Mouse (Mus musculus) heart, embryonic 16.5 days (tissue): ENCODE data around the gene Lemd1. TPM values are rescaled to one million over a fixed set of nuclear protein-coding genes. Genes with fewer than 3 reads are reported as not detected.

ENCODE experiments used
- ATAC-seq: fragments of 200-750 bp; cut with Nextera tagmentation; replicated peaks from 2 replicates; pipeline ENCODE4 v1.8.0; 2017; ENCODE audit warnings: moderate number of reproducible peaks; ENCODE audit not compliant: insufficient read depth, low FRiP score; ENCODE audit errors: extremely low read depth
- H3K27ac ChIP-seq: fragments of 300-500 bp; sonication (generic); 2 replicates; pipeline ENCODE4 v1.5.1; 2014; ENCODE audit warnings: mild to moderate bottlenecking, low read length, control low read depth, moderate library complexity
- H3K27me3 ChIP-seq: fragments of 300-500 bp; sonication (generic); 2 replicates; pipeline ENCODE4 v1.6.1; 2014; ENCODE audit warnings: low read length, mixed read lengths; ENCODE audit not compliant: control insufficient read depth, insufficient read depth
- H3K36me3 ChIP-seq: fragments of 300-500 bp; sonication (generic); 2 replicates; pipeline ENCODE4 v1.6.1; 2014; ENCODE audit not compliant: control insufficient read depth, insufficient read depth
- H3K4me1 ChIP-seq: fragments of 300-500 bp; sonication (generic); 2 replicates; pipeline ENCODE4 v1.6.1; 2014; ENCODE audit warnings: low read length, mixed read lengths; ENCODE audit not compliant: control insufficient read depth, insufficient read depth
- H3K4me2 ChIP-seq: fragments of 300-500 bp; sonication (generic); 2 replicates; pipeline ENCODE4 v1.6.1; 2014; ENCODE audit warnings: low read depth, mild to moderate bottlenecking, control low read depth, low read length
- H3K4me3 ChIP-seq: fragments of 300-500 bp; sonication (generic); 2 replicates; pipeline ENCODE4 v1.5.1; 2014; ENCODE audit warnings: mild to moderate bottlenecking, control low read depth, low read length
- H3K9ac ChIP-seq: fragments of 300-500 bp; sonication (generic); 2 replicates; pipeline ENCODE4 v1.6.1; 2014; ENCODE audit warnings: low read length, control low read depth
- H3K9me3 ChIP-seq: fragments of 300-500 bp; sonication (generic); replicated peaks from 2 replicates; pipeline ENCODE4 v1.6.1; 2016; ENCODE audit warnings: low read length; ENCODE audit not compliant: control insufficient read depth
- WGBS: fragments of 180-500 bp; shearing (Covaris S2); extraction: QIAGEN DNeasy Blood & Tissue Kit; methylation state at CpG from one replicate; pipeline ENCODE4 v1.1.7; 2014; 5-methylcytosine and 5-hydroxymethylcytosine counted together
- polyA plus RNA-seq: library from polyadenylated mRNA; unstranded; fragments of >200 nt; fragmentation: Nextera tagmentation; extraction: Ambion mirVana; gene quantifications from 2 replicates; pipeline ENCODE4 v1.2.1, GENCODE M21; 2015

The Lemd1 gene
- not detected in 2 replicates for polyA plus RNA-seq

DNA sequence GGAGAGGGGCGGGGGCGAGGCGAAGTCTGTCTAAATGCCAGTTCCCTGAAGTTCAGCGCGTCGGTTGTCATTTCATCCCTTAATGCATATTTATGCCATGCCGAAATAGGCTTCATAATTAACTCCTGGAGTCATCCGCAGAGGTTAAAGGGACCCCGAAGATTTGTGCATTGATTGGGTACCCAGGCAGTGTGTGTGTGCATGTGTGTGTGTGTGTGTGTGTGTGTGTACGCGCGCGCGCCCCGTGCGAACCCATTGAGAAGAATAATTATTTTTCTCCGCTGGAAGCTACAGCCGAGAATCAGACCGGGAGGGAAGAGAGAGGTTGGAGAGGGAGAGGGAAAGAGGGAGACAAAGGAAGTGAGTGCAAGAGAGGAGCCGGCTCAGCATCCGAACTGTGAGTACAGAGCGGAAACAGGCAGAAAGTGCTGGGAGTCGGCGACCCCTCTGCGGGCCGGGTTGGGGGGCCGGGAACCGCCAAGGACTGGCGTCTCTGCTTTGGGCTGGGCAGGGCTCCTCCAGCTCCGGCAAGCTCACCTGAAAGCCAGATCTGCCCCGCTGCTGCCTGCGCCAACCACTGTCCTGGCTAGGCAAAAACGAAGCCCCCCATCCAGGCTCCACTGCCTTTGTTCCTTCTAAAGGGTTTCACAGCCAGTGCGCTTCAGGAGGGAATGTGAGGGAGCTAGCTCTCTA is at the start of gene Lemd1, which contains the start of gene AC124108.1:
Gene Lemd1, plus strand, starts transcription at position 339 of the 693 bp plus-strand sequence.
Gene AC124108.1, plus strand, starts transcription at position 365 of the 693 bp plus-strand sequence.
- peaks cover 87% of the 10 kb centered on the region for H3K27me3 ChIP-seq
- no peaks in the 10 kb centered on the region for H3K9me3 ChIP-seq
- peak within 1 kb of the TSS; percentile 54 for H3K4me3 ChIP-seq
- H3K4me2 ChIP-seq = peak within 1 kb of the TSS; percentile 96
- ATAC-seq = no peak
- H3K4me1 ChIP-seq = peaks cover 11% of the 10 kb centered on the region
- H3K27ac ChIP-seq = no peak within 1 kb of the TSS
- peak within 1 kb of the TSS; percentile 31 for H3K9ac ChIP-seq
- H3K36me3 ChIP-seq = no peaks in the 10 kb centered on the region
- WGBS = under 1% methylated on average over 34 of the region's 34 CpGs

DNA sequence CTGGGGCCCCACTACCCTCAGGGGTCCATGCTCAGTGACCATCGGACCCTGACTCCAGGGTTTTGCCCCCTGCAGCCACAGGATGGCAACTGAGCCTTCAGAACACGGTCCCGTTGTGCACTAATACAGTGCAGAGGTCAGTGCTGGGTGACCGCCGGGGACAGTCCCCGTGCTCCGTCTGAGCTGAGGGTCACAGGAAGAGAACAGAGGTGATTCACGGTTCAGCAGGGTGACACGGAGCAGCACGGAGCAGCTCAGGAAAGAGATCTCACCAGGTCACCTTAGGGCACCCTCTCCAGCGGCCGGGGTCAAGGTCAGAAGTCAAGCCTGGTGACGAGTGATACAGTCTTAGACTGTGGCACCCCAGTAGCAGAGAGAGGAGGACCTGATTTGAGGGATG is 49.5 kb upstream of the Lemd1 start:
- ATAC-seq = no peak
- peaks cover 2% of the 10 kb centered on the region; the same call in 1 of the 2 replicates for H3K27me3 ChIP-seq
- no peak overlapping the region for H3K4me3 ChIP-seq
- no peaks in the 10 kb centered on the region for H3K9me3 ChIP-seq
- no peak overlapping the region for H3K9ac ChIP-seq
- WGBS = 64% methylated on average over 13 of the region's 13 CpGs
- no peak overlapping the region for H3K4me2 ChIP-seq
- no peaks in the 10 kb centered on the region for H3K36me3 ChIP-seq
- peaks cover 9% of the 10 kb centered on the region for H3K4me1 ChIP-seq
- H3K27ac ChIP-seq = no peak overlapping the region

DNA sequence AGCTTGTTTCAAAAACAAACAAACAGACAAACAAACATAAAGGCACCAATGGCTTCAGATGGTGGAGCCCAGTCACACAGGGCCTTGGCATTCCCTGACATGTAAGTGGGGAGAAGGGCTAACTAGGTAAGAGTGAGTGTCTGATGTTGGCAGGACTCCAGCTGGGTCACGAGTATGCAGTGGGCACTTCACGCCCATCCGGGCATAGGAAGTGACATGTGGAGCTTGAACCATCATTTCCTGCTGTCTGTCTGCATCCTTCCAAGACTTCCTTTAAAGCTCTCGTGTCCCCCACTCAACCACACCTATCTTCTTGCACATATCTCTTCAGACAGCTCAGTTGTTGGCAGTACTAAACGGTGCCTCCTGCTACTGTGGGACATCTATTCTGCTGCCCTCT is 48.2 kb upstream of the Lemd1 start:
- no peak for ATAC-seq
- Histone ChIP-seq H3K4me2 (no peak overlapping the region), H3K4me1 (peaks cover 7% of the 10 kb centered on the region), H3K36me3 (no peaks in the 10 kb centered on the region), H3K27me3 (peaks cover 2% of the 10 kb centered on the region; the same call in 1 of the 2 replicates), H3K4me3 (no peak overlapping the region), H3K9ac (no peak overlapping the region), H3K9me3 (no peaks in the 10 kb centered on the region), H3K27ac (no peak overlapping the region)
- WGBS = 46% methylated on average over 5 of the region's 5 CpGs

DNA sequence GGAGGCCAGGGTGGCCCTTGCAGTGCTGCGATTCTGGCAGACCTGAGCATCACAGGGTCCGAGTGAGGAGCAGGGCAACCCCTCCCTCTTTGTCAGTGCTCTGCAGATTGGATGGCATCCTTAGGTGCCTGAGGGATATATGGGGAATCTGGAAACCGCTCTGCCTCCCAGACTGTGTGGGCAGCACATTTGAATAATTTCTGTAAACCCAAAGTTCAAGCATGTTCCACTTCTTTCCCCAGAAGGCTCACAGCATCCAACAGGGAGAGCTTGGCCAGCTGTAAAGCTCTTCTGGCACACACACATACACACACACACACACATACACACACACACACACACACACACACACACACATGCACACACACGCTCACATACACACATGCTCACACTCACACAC is 47.5 kb upstream of the Lemd1 start:
- Histone ChIP-seq H3K4me3 (no peak overlapping the region), H3K4me2 (no peak overlapping the region), H3K27ac (no peak overlapping the region), H3K27me3 (peaks cover 2% of the 10 kb centered on the region; the same call in 1 of the 2 replicates), H3K36me3 (no peaks in the 10 kb centered on the region), H3K9me3 (no peaks in the 10 kb centered on the region), H3K9ac (no peak overlapping the region), H3K4me1 (peaks cover 1% of the 10 kb centered on the region)
- ATAC-seq = no peak
- 65% methylated on average over 4 of the region's 4 CpGs for WGBS

DNA sequence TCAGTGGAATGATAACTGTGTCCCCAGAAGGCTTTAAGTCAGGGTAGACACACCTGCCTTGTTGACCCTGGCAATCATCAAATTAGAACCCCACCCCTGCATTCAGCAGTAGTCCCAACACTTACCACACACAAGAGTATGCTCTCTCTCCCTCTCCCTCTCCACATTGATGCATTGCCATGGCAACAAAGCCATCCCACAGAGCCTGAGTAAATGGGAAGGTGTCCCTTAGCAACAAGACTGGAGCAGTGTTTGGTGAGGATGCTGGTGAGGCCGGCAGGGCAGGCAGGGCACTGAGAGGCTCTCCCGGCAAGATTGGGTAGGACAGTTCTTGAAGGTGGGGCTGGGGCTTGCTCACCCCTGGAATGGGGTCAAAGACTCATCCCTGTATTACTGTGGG is 47.0 kb upstream of the Lemd1 start:
- Histone ChIP-seq H3K4me1 (no peaks in the 10 kb centered on the region), H3K27ac (no peak overlapping the region), H3K4me3 (no peak overlapping the region), H3K9ac (no peak overlapping the region), H3K36me3 (no peaks in the 10 kb centered on the region), H3K4me2 (no peak overlapping the region), H3K27me3 (peaks cover 2% of the 10 kb centered on the region; the same call in 1 of the 2 replicates), H3K9me3 (no peaks in the 10 kb centered on the region)
- WGBS = 66% methylated on average over 2 of the region's 2 CpGs
- ATAC-seq = no peak

DNA sequence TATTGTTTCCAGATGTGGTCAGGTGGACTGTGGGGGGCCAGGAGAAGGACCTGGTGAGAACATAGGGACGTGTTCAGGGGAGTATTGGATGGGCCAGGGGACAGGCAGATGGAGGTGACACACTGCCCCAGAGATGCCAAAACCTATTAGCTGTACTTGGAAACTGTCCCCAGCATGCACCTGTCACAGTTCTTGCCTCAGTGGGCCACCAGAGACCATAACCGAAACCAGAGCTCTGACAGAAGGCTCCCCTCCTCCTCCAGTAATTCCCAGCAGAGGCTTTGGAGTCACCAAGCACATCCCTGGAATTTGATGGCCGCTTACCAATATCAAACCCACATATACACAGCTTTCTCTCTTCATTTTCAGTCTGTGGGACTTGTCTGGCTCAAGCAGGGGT is 46.4 kb upstream of the Lemd1 start:
- 72% methylated on average over 3 of the region's 3 CpGs for WGBS
- ATAC-seq = no peak
- no peaks in the 10 kb centered on the region for H3K36me3 ChIP-seq
- H3K4me3 ChIP-seq = no peak overlapping the region
- peaks cover 2% of the 10 kb centered on the region; the same call in 1 of the 2 replicates for H3K27me3 ChIP-seq
- H3K9ac ChIP-seq = no peak overlapping the region
- H3K9me3 ChIP-seq = no peaks in the 10 kb centered on the region
- no peak overlapping the region for H3K4me2 ChIP-seq
- H3K27ac ChIP-seq = no peak overlapping the region
- H3K4me1 ChIP-seq = peaks cover 1% of the 10 kb centered on the region; the same call in 1 of the 2 replicates

DNA sequence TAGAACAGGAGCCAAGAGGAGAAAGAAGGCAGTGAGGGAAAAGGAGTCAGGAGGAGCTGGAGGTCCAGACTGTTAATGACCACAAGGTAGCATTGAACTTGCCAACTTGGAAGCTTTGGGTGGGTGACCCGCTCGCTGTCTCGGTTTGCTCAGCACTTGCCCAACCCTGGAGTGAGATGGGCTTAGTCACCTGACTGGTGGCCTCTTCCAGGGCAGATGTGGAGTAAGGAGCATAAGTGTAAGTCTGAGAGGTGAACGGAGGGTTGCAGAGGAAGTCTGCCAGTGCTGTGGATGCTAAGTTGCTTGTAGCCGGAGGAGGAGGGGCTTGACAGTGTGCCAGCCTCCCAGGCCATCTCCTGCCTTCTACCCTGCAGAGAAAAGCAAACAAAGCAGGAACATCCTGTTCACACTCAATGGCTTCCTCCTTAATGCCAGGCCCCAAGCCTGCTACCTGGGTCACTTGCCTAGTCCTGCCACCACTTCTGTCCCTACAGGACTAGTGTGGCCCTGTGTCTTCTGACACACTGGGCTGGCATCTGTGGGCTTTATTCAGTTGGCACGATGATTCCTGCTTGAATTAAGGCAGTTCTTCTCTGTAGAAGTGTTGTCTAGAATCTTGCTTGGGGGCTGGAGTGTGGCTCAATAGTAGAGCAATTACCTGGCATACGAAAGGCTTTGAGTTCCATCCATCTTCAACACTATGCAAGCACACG is 45.1 kb upstream of the Lemd1 start:
- Histone ChIP-seq H3K4me3 (no peak overlapping the region), H3K4me2 (no peak overlapping the region), H3K27ac (no peak overlapping the region), H3K36me3 (no peaks in the 10 kb centered on the region), H3K9ac (no peak overlapping the region), H3K27me3 (peaks cover 2% of the 10 kb centered on the region; the same call in 1 of the 2 replicates), H3K4me1 (peaks cover 10% of the 10 kb centered on the region), H3K9me3 (no peaks in the 10 kb centered on the region)
- 86% methylated on average over 8 of the region's 8 CpGs for WGBS
- ATAC-seq = no peak

DNA sequence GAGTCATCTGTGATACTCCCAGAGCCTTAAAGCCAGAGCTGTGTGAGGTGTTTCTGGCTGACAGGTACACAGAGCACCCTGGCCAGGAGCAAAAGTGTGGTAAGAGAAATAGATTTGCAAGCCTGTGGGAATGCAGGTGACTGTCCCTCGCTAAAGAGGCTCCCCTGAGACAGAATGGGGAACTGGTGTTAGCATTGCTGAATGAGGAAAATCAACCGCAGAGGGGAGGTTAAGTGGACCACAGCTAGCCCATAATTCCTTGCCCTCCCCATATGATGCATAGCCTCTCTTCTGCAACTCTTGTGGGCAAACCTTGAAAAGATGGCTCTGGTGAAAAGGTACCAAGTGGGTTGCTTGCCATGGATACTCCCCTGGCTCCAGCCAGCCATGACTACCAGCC is 41.8 kb upstream of the Lemd1 start:
- H3K4me3 ChIP-seq = no peak overlapping the region
- whole genome bisulfite sequencing = 71% methylated on average over 2 of the region's 2 CpGs
- no peaks in the 10 kb centered on the region for H3K9me3 ChIP-seq
- no peak overlapping the region for H3K9ac ChIP-seq
- no peak overlapping the region for H3K4me2 ChIP-seq
- H3K27ac ChIP-seq = no peak overlapping the region
- no peak for ATAC-seq
- peaks cover 19% of the 10 kb centered on the region for H3K4me1 ChIP-seq
- H3K27me3 ChIP-seq = no peaks in the 10 kb centered on the region
- H3K36me3 ChIP-seq = no peaks in the 10 kb centered on the region

DNA sequence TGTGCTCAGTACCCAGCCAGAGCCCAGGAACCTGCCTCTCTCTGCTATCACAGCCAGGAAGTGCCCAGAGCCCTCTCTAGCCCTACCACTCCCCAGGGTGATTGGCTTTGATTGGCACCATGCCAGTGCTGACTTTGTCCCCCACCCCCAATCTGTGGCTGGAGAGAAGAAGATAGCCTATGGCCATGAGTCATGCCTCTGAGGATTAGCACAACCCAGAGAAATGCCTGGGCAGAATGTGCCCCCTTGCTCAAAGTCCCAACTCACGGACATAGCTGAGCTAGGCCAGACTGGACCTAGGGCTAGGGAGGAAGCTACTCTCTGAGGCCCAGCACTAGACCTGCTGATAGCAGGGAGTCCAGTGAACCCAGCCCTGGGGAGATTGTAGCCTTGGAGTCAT is 41.1 kb upstream of the Lemd1 start:
- peaks cover 19% of the 10 kb centered on the region for H3K4me1 ChIP-seq
- H3K27ac ChIP-seq = no peak overlapping the region
- ATAC-seq = peak; percentile 52; the same call in 1 of the 2 replicates
- H3K4me3 ChIP-seq = no peak overlapping the region
- H3K27me3 ChIP-seq = no peaks in the 10 kb centered on the region
- H3K4me2 ChIP-seq = no peak overlapping the region
- WGBS = 11% methylated on average over 1 of the region's 1 CpGs
- 0 out of 2 replicates have a peak overlapping the region, but pooled peaks have one; percentile 16 for H3K9ac ChIP-seq
- no peaks in the 10 kb centered on the region for H3K36me3 ChIP-seq
- no peaks in the 10 kb centered on the region for H3K9me3 ChIP-seq
